Mouse (Mus musculus) embryonic fibroblast, embryonic 13.5 days (primary cell): Measurements from ENCODE around the gene Scamp4.

Source experiments
- CTCF ChIP-seq: IDR thresholded peaks from 2 replicates; pipeline ENCODE4 v1.5.1; 2011; ENCODE audit warnings: mild to moderate bottlenecking, control low read depth, low read length, moderate library complexity, borderline replicate concordance; ENCODE audit not compliant: insufficient read depth
- POLR2A ChIP-seq: IDR thresholded peaks from 2 replicates; pipeline ENCODE4 v1.6.1; 2011; ENCODE audit warnings: low read depth, mild to moderate bottlenecking, control low read depth, low read length, moderate library complexity

DNA sequence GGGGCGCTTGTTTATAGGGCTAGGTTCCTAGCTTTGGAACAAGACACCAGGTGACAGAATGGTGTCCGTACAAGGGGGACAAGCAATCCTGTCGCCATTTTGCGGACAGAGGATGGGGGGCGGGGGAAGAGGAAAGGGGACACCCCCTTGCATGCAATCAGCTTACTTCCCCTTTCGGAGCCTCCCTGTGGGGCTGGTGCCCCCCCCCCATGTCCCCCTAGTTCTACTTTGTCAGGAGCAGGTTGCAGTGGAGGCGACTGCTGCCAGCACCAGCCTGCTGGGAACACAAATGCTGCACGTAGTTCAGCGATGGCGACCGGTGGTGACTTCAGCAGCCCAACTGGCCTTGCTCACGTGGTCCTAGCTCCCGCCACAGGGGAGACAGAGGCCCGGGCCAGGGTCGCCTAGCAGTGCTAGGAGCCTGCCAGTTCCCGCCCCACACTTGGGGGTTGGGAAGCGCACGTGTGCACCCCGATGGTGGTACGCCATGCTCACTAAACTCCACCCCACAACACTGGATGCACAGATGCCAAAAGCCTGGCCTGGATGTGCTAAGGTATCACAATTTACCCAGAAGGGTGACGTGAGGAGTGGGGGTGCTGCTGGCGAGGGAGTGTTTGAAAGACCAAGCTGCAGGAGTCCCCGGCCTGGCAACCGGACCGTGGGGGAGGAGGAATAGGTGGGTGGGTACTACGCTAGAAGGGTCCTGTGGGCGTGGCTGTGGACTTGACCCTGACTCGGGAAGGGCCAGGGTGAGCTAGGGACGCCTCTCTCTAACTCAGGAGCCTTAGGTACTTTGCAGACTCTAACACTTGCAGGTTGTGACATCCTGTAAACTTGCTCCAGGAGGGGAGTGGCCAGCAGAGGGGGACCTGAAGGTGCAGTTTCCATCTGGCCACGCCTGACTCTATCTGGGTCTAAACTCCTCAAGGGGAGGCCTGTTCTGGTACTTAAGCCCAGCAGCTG is 31.5 kb upstream of the Scamp4 start:
- TF ChIP-seq CTCF: no peak
- no peak for TF ChIP-seq POLR2A
